Mouse (Mus musculus) hindbrain, embryonic 14.5 days (tissue): ENCODE data around the gene Flrt1. TPM values are rescaled to one million over a fixed set of nuclear protein-coding genes. Genes with fewer than 3 reads are reported as not detected.
A peak's percentile ranks its signal among the peaks of the same experiment; 100 is the strongest.

Experiments
- ATAC-seq: fragments of 200-750 bp; cut with Nextera tagmentation; 2 replicates; pipeline ENCODE4 v1.8.0; 2017; ENCODE audit warnings: moderate number of reproducible peaks, mild to moderate bottlenecking, moderate TSS enrichment, moderate library complexity; ENCODE audit not compliant: low FRiP score
- DNase-seq: peaks from one replicate; pipeline ENCODE4 v3.0.0-alpha.2; 2015; ENCODE audit warnings: low spot score
- H3K27ac ChIP-seq: fragments of 300-500 bp; sonication (generic); 2 replicates; pipeline ENCODE4 v1.5.1; 2014; ENCODE audit warnings: mild to moderate bottlenecking, moderate library complexity
- H3K27me3 ChIP-seq: fragments of 300-500 bp; sonication (generic); 2 replicates; pipeline ENCODE4 v1.6.1; 2014; ENCODE audit warnings: mild to moderate bottlenecking, low read length, mixed read lengths; ENCODE audit not compliant: control insufficient read depth, insufficient read depth
- H3K36me3 ChIP-seq: fragments of 300-500 bp; sonication (generic); replicated peaks from 2 replicates; pipeline ENCODE4 v1.6.1; 2014; ENCODE audit not compliant: control insufficient read depth, insufficient read depth
- H3K4me1 ChIP-seq: fragments of 300-500 bp; sonication (generic); replicated peaks from 2 replicates; pipeline ENCODE4 v1.6.1; 2014; ENCODE audit warnings: antibody characterized with exemption, low read length, mixed read lengths; ENCODE audit not compliant: control insufficient read depth, insufficient read depth
- H3K4me2 ChIP-seq: fragments of 300-500 bp; sonication (generic); replicated peaks from 2 replicates; pipeline ENCODE4 v1.6.1; 2014; ENCODE audit warnings: mild to moderate bottlenecking, moderate library complexity
- H3K4me3 ChIP-seq: fragments of 300-500 bp; sonication (generic); replicated peaks from 2 replicates; pipeline ENCODE4 v1.5.1; 2014; ENCODE audit warnings: mild to moderate bottlenecking, low read length
- H3K9ac ChIP-seq: fragments of 300-500 bp; sonication (generic); 2 replicates; pipeline ENCODE4 v1.6.1; 2014
- H3K9me3 ChIP-seq: fragments of 300-500 bp; sonication (generic); 2 replicates; pipeline ENCODE4 v1.6.1; 2016; ENCODE audit warnings: low read length; ENCODE audit not compliant: control insufficient read depth
- WGBS: fragments of 180-500 bp; shearing (Covaris S2); extraction: QIAGEN DNeasy Blood & Tissue Kit; methylation state at CpG from one replicate; pipeline ENCODE4 v1.1.7; 2014; 5-methylcytosine and 5-hydroxymethylcytosine counted together
- polyA plus RNA-seq: library from polyadenylated mRNA; unstranded; fragments of >200 nt; fragmentation: Nextera tagmentation; extraction: Ambion mirVana; gene quantifications from 2 replicates; pipeline ENCODE4 v1.2.1, GENCODE M21; 2014

The Flrt1 gene
- polyA plus RNA-seq, 1 experiment from 2014 or later: 8.7 TPM

GRCm38 (mm10) chr19:7110875-7111274 lies 5.3 kb upstream of the Flrt1 start:
- H3K4me1 ChIP-seq: peaks cover 45% of the 10 kb centered on the region
- H3K9ac ChIP-seq: no peak overlapping the region
- H3K36me3 ChIP-seq: no peaks in the 10 kb centered on the region
- DNase-seq (no peak), ATAC-seq (no peak)
- H3K9me3 ChIP-seq: no peaks in the 10 kb centered on the region
- 47% methylated on average over 6 of the region's 6 CpGs for WGBS
- no peaks in the 10 kb centered on the region for H3K27me3 ChIP-seq
- no peak overlapping the region for H3K27ac ChIP-seq
- H3K4me2 ChIP-seq: no peak overlapping the region
- H3K4me3 ChIP-seq: no peak overlapping the region

DNA sequence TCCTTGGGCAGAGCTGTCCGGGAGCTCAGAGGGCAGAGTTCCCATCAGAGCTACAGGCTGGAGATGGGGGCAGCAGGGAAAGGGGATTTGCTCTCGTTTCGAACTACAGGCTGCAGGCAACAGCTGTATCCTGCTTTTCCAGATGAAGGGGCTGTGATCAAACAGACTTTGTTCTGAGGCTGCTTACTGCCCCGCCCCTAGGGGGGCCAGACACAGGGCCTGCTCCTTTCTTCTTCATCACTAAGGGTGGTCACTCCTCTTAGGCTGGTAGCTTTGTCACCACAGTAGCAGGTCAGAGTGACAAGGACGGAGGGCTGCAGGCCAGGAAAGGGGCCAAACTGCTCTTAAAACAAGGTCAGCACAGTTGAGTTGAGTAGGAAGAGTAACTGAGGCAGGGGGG lies 4.6 kb upstream of the Flrt1 start:
- no peaks in the 10 kb centered on the region for H3K9me3 ChIP-seq
- no peaks in the 10 kb centered on the region for H3K27me3 ChIP-seq
- no peak for DNase-seq
- no peak overlapping the region for H3K27ac ChIP-seq
- no peak for ATAC-seq
- peaks cover 39% of the 10 kb centered on the region for H3K4me1 ChIP-seq
- H3K4me2 ChIP-seq: no peak overlapping the region
- H3K4me3 ChIP-seq: no peak overlapping the region
- no peaks in the 10 kb centered on the region for H3K36me3 ChIP-seq
- WGBS: 7% methylated on average over 5 of the region's 5 CpGs
- H3K9ac ChIP-seq: no peak overlapping the region

DNA sequence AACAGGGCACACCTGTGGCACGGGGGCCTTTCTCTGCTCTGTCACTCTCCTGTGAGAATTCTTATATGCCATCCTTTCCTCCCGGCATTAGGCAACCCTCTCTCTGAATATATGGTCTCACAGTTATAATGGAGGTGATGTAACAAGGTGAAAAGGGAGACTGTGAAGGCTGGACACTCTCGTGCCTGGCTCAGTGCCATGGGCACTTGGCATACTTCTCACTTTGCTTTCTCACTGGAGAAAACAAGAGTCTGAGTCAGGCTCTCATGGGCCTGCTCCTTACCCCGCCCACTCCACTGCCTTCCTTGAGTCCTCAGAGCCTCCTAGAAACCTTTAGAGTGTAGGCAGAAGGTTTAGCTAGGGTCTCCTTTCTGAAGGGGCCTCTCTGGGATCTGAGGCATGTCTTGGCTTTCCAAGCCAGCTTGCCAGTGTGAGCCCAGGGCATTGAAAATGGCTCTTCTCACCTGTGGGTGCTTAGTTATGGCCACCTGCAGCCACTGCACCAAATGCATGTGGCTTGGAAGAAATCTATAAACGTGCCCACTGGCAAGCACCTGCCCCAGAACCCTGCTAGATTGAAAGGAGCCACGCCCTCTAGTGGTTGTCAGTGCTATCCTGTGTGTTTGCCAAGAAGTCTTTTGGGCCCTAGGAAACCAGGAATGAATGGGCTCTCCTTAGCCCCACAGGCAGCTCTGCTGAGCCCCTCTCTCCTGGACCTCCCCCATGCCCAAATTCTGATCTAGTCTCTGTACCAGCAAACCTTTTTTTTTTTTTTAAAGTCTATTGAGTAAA lies 2.8 kb upstream of the Flrt1 start:
- no peak for DNase-seq
- Histone ChIP-seq H3K27ac (no peak overlapping the region), H3K9ac (no peak overlapping the region), H3K36me3 (no peaks in the 10 kb centered on the region), H3K4me2 (no peak overlapping the region), H3K27me3 (no peaks in the 10 kb centered on the region), H3K4me3 (no peak overlapping the region), H3K4me1 (peaks cover 48% of the 10 kb centered on the region), H3K9me3 (no peaks in the 10 kb centered on the region)
- ATAC-seq: no peak
- WGBS: 52% methylated on average over 6 of the region's 6 CpGs

DNA sequence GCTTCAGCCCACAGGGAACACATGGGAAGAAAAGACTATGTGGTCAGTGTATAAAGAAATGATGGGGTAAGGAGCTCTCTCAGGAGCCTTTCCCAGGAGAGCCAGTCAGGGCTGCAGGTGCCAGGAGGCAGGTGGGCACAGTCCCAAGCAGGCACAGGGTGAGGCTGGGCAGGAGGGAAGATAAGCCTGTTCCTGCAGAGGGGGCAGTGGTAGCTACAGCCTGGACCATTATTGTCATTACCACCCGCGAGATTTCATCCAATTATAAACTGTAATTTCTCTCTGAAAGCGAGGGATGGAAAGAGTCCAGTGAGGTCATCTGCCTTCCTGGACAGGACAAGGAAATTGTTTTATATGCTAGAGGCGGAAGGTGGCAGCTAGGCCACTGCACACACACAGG lies 1.6 kb upstream of the Flrt1 start:
- DNase-seq: no peak
- 79% methylated on average over 4 of the region's 4 CpGs for WGBS
- Histone ChIP-seq H3K27me3 (no peaks in the 10 kb centered on the region), H3K9ac (no peak overlapping the region), H3K27ac (no peak overlapping the region), H3K4me1 (peaks cover 52% of the 10 kb centered on the region), H3K36me3 (no peaks in the 10 kb centered on the region), H3K9me3 (no peaks in the 10 kb centered on the region), H3K4me3 (no peak overlapping the region), H3K4me2 (no peak overlapping the region)
- no peak for ATAC-seq

GRCm38 (mm10) chr19:7106566-7106965 lies 1.0 kb upstream of the Flrt1 start:
- H3K4me3 ChIP-seq: no peak overlapping the region
- H3K9ac ChIP-seq: no peak overlapping the region
- H3K27me3 ChIP-seq: no peaks in the 10 kb centered on the region
- H3K36me3 ChIP-seq: no peaks in the 10 kb centered on the region
- peaks cover 58% of the 10 kb centered on the region for H3K4me1 ChIP-seq
- DNase-seq (no peak), ATAC-seq (no peak)
- no peaks in the 10 kb centered on the region for H3K9me3 ChIP-seq
- WGBS: 85% methylated on average over 2 of the region's 2 CpGs
- no peak overlapping the region for H3K27ac ChIP-seq
- H3K4me2 ChIP-seq: no peak overlapping the region

DNA sequence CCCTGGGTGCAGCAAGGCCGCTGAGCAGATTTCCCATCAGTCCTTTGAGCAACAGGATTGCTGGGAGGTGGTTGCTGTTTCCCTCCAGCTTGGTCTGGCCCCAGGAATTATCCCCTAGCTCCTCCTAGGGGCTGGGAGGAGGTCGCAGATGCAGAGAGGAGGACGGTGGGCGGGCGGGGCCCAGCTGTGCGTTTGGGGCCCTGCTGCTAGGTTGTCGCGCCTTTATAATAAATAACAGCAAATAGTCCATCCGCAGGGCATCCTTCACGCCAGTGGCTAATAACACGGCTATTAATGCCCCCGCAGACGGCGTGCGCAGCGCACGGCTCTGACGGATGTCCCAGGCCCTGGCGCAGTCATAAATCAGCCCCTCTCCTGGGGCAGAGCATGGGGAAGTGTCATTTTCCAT lies 1.5 kb downstream of the Flrt1 start:
- H3K9me3 ChIP-seq: no peaks in the 10 kb centered on the region
- no peaks in the 10 kb centered on the region for H3K27me3 ChIP-seq
- H3K4me2 ChIP-seq: peak overlapping the region; percentile 15
- WGBS: 12% methylated on average over 19 of the region's 19 CpGs
- H3K9ac ChIP-seq: peak overlapping the region; percentile 10; the same call in 1 of the 2 replicates
- no peaks in the 10 kb centered on the region for H3K36me3 ChIP-seq
- ATAC-seq (peak; percentile 35; the same call in 1 of the 2 replicates), DNase-seq (no peak)
- 0 out of 2 replicates have a peak overlapping the region, but pooled peaks have one; percentile 3 for H3K27ac ChIP-seq
- no peak overlapping the region for H3K4me3 ChIP-seq
- H3K4me1 ChIP-seq: peaks cover 37% of the 10 kb centered on the region

DNA sequence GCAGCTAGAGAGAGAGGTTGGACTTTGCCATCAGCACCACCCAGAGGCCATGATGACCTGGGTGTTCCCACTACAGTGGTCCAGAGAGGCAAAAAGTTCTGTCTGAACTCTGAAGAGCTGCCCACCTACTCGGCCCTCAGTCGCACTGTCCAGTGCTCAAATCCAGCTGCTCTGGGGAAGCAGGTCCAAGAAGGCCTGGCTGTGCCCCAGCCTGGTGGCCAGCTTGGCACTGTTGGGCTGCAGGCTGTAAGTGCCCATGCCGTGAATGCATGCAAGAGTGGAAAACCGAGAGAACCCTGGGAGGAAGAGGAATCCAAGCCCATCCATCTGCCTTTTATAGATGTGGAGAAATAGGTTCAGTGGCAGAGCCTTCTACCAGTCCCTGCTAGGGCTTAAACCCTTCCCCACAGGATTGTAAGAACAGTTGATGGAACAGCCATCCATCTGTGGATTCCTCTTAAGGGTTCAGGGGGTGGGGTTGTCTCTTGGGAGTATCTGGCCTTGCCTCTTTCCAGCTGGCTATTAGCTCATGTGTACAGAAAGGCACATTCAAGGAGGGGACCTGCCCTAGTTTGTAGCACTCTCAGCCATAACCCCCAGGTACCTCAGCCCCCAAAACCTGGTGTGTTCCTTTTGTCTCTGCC lies 2.1 kb downstream of the Flrt1 start:
- Histone ChIP-seq H3K27me3 (no peaks in the 10 kb centered on the region), H3K36me3 (no peaks in the 10 kb centered on the region), H3K4me3 (no peak overlapping the region), H3K9ac (peak overlapping the region; percentile 10; the same call in 1 of the 2 replicates), H3K27ac (0 out of 2 replicates have a peak overlapping the region, but pooled peaks have one; percentile 3), H3K9me3 (no peaks in the 10 kb centered on the region), H3K4me1 (peaks cover 37% of the 10 kb centered on the region), H3K4me2 (peak overlapping the region; percentile 15)
- ATAC-seq (no peak), DNase-seq (no peak)
- 60% methylated on average over 4 of the region's 4 CpGs for WGBS

DNA sequence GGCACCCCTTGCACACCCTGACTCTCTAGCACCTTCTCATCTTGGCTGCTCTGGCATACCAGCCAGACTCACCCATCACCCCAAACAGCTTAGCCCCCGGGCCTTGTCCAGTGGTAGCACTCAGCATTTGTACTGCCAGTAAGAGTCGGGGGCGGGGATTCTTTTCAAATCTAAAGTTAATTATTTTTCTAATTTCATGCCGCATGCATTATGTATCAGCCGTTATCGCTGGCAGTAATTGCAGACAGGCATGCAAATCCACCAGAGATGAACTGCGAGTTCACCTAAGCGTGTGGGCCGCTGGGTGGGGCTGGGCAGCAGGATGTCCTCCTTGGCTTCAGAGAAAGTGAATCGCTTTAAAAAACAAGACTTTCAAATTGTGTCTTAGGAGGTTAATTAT lies 3.5 kb downstream of the Flrt1 start:
- Histone ChIP-seq H3K27me3 (peaks cover 6% of the 10 kb centered on the region; the same call in 1 of the 2 replicates), H3K36me3 (no peaks in the 10 kb centered on the region), H3K27ac (no peak overlapping the region), H3K4me2 (no peak overlapping the region), H3K4me1 (peaks cover 37% of the 10 kb centered on the region), H3K4me3 (no peak overlapping the region), H3K9ac (no peak overlapping the region), H3K9me3 (no peaks in the 10 kb centered on the region)
- DNase-seq (no peak), ATAC-seq (no peak)
- WGBS: 33% methylated on average over 10 of the region's 10 CpGs

GRCm38 (mm10) chr19:7099620-7100155 lies 5.8 kb downstream of the Flrt1 start:
- Histone ChIP-seq H3K27ac (no peak overlapping the region), H3K36me3 (no peaks in the 10 kb centered on the region), H3K9me3 (no peaks in the 10 kb centered on the region), H3K4me1 (peaks cover 32% of the 10 kb centered on the region), H3K27me3 (peaks cover 22% of the 10 kb centered on the region), H3K4me2 (no peak overlapping the region), H3K4me3 (no peak overlapping the region), H3K9ac (no peak overlapping the region)
- DNase-seq: no peak
- 71% methylated on average over 3 of the region's 3 CpGs for WGBS
- no peak for ATAC-seq
